Mouse (Mus musculus) limb, embryonic 14.5 days (tissue): ENCODE data around the gene Gatd1. TPM values are rescaled to one million over a fixed set of nuclear protein-coding genes. Genes with fewer than 3 reads are reported as not detected.

ENCODE experiments used
- ATAC-seq: fragments of 200-750 bp; cut with Nextera tagmentation; 2 replicates; pipeline ENCODE4 v1.8.0; 2017; ENCODE audit warnings: low read depth, moderate number of reproducible peaks, moderate TSS enrichment; ENCODE audit not compliant: low FRiP score
- DNase-seq: peaks from one replicate; pipeline ENCODE4 v3.0.0-alpha.2; 2015; ENCODE audit warnings: low spot score
- H3K27ac ChIP-seq: fragments of 300-500 bp; sonication (generic); replicated peaks from 2 replicates; pipeline ENCODE4 v1.5.1; 2014; ENCODE audit warnings: low read depth, mild to moderate bottlenecking, low read length, moderate library complexity, mixed read lengths
- H3K27me3 ChIP-seq: fragments of 300-500 bp; sonication (generic); 2 replicates; pipeline ENCODE4 v1.6.1; 2014; ENCODE audit warnings: low read length, mixed read lengths; ENCODE audit not compliant: control insufficient read depth, insufficient read depth
- H3K36me3 ChIP-seq: fragments of 300-500 bp; sonication (generic); 2 replicates; pipeline ENCODE4 v1.6.1; 2014; ENCODE audit warnings: mild to moderate bottlenecking, low read length, moderate library complexity, mixed read lengths; ENCODE audit not compliant: control insufficient read depth, insufficient read depth
- H3K4me1 ChIP-seq: fragments of 300-500 bp; sonication (generic); 2 replicates; pipeline ENCODE4 v1.6.1; 2014; ENCODE audit warnings: antibody characterized with exemption, low read length, mixed read lengths; ENCODE audit not compliant: control insufficient read depth, insufficient read depth
- H3K4me2 ChIP-seq: fragments of 300-500 bp; sonication (generic); replicated peaks from 2 replicates; pipeline ENCODE4 v1.6.1; 2014; ENCODE audit warnings: low read depth, mild to moderate bottlenecking, low read length, moderate library complexity; ENCODE audit not compliant: severe bottlenecking
- H3K4me3 ChIP-seq: fragments of 300-500 bp; sonication (generic); replicated peaks from 2 replicates; pipeline ENCODE4 v1.5.1; 2014; ENCODE audit warnings: low read length
- H3K9ac ChIP-seq: fragments of 300-500 bp; sonication (generic); 2 replicates; pipeline ENCODE4 v1.6.1; 2014; ENCODE audit warnings: mild to moderate bottlenecking, low read depth, low read length, moderate library complexity; ENCODE audit not compliant: severe bottlenecking
- H3K9me3 ChIP-seq: fragments of 300-500 bp; sonication (generic); 2 replicates; pipeline ENCODE4 v1.6.1; 2016; ENCODE audit warnings: low read length; ENCODE audit not compliant: control insufficient read depth
- POLR2A ChIP-seq: fragments of 200-500 bp; IDR thresholded peaks from 2 replicates; pipeline ENCODE4 v1.8.0; 2012; ENCODE audit warnings: inconsistent platforms, mild to moderate bottlenecking, moderate library complexity, borderline replicate concordance; ENCODE audit not compliant: insufficient read depth, insufficient read length; ENCODE audit errors: extremely low read depth
- WGBS: fragments of 180-500 bp; shearing (Covaris S2); extraction: QIAGEN DNeasy Blood & Tissue Kit; methylation state at CpG from one replicate; pipeline ENCODE4 v1.1.7; 2014; 5-methylcytosine and 5-hydroxymethylcytosine counted together
- polyA plus RNA-seq, 2 experiments: library from polyadenylated mRNA; depleted of rRNA in 1 of 2; stranded (reverse) in 1 of 2; unstranded in 1 of 2; fragments of >200 nt; fragmentation: Nextera tagmentation in 1 of 2; extraction: Ambion mirVana in 1 of 2; gene quantifications; 2 replicates each; pipeline versions ENCODE4 v1.2.1 to v1.2.3; 2012 to 2014

The Gatd1 gene
- polyA plus RNA-seq, 2 experiments, result 49.0 to 92.3 TPM

DNA sequence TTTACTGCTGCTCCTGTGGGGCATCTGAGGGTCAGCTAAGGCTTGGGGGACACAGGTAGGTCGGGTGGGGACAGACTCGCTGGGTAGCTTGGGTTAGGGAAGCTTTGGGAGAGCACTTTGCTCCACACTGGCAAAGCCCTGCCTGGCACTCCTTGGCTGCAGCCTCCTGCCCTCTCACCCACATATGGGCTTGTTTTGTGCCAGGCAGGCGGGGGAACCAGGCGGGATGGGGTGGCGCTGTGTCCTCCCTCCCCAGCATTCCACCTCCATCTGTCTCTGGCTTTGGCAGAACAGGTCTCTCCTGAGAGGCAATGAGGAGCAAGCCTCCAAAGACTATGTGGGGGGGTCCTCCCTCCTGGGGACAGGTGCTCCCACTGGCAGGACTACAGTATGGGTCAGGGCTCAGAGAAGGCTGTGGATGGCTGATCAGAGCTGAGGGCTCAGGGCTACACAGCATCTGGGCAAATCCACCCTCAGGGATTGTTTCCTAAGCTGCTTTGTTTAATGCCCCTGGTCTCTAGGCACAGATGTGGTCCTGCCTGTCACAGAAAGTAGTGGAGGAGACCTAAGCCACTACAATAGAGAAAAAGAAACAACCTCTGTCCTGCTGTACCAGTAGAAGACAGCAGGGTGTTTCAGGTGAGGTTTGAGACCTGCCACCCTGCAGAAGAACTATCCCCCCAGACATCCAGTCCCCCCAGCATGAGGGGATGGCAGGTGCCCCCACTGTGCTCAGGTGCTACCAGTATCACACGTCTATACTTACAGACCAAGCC is 19.0 kb upstream of the Gatd1 start:
- no peak overlapping the region for H3K9ac ChIP-seq
- H3K27me3 ChIP-seq, result no peaks in the 10 kb centered on the region
- 93% methylated on average over 6 of the region's 6 CpGs for WGBS
- no peak for TF ChIP-seq POLR2A
- ATAC-seq (no peak), DNase-seq (no peak)
- H3K27ac ChIP-seq, result no peak overlapping the region
- H3K36me3 ChIP-seq, result peaks cover 39% of the 10 kb centered on the region
- peaks cover 32% of the 10 kb centered on the region for H3K4me1 ChIP-seq
- no peak overlapping the region for H3K4me2 ChIP-seq
- no peaks in the 10 kb centered on the region for H3K9me3 ChIP-seq
- H3K4me3 ChIP-seq, result no peak overlapping the region

- Histone ChIP-seq H3K9me3 (no peaks in the 10 kb centered on the region), H3K4me2 (no peak overlapping the region), H3K27ac (no peak overlapping the region), H3K27me3 (no peaks in the 10 kb centered on the region), H3K36me3 (peaks cover 39% of the 10 kb centered on the region), H3K4me1 (peaks cover 32% of the 10 kb centered on the region), H3K9ac (no peak overlapping the region), H3K4me3 (no peak overlapping the region)
- no peak for DNase-seq
- 70% methylated on average over 8 of the region's 8 CpGs for WGBS
- ATAC-seq, result no peak
- no peak for TF ChIP-seq POLR2A
These were observed 18.3 kb upstream of the Gatd1 start for GRCm38 (mm10) chr7:141432186-141432611.

DNA sequence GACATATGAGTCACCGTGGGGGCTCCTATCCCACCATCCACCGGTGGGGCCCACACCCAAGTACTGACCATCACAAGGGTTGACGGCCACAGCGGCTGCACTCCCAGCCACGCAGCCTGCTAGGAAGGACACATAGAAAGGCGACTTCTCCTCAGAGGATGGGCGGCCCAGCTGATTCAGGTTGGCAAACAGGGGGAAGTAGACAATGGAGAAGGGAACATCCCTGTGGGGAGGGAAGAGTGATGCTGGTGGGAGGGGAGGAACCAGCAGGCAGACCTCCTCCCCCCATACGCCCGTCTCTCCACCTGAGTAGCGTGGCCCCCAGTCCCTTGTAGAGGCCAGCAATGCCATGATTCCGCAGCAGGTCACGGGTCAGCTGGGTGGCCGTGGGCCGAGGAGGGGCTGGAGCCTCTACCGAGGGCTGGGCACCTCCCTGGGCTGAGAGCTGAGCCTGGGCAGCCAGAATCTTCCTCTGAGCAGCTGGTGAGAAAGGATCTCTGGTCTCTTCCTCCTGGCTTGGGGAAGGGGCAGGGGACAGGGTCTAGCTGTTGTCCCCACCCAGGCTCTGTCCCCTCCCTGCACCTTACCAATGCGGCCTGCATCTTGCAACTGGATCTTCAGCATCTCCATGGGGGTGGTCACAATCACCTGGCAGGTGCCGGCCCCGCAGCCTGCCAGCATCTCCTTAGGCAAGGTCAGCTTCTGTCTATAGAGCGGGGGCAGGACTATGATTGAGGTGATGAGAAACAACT is 17.7 kb upstream of the Gatd1 start:
- DNase-seq (no peak), ATAC-seq (no peak)
- Histone ChIP-seq H3K27ac (no peak overlapping the region), H3K9me3 (no peaks in the 10 kb centered on the region), H3K27me3 (no peaks in the 10 kb centered on the region), H3K9ac (no peak overlapping the region), H3K4me2 (no peak overlapping the region), H3K36me3 (peaks cover 39% of the 10 kb centered on the region), H3K4me1 (peaks cover 28% of the 10 kb centered on the region), H3K4me3 (no peak overlapping the region)
- TF ChIP-seq POLR2A, result no peak
- 94% methylated on average over 14 of the region's 19 CpGs for WGBS

DNA sequence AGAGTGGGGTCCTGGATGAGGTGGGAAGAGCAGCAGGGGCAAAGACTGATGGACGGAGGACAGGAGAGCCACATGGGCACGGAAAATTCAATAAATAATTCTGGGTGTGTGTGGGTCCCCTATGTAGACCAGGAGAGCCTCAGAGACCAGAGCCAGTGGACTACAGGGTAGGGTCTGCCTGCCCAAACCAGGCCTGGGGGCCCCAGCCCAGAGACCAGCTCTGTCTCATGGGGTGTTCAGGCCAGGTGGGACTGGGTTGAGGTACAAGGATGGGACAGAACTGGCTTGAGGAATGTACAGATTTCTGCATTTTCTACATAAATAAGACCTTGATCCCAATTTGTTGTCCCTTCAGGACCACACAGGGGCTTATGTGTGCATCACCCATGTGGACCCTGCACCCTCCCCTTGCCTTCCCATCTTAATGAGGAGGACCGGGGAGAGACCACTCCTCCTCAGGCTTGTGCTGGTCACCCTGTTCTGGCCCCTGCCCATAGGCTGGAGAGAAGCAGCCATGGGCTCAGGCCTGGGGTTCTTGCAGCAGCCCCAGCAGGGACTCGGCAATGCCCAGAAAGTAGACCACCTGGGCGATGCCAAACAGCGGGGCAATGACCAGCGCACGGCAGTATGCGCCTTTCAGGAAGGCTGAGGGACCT is 16.8 kb upstream of the Gatd1 start:
- Histone ChIP-seq H3K4me3 (no peak overlapping the region), H3K4me2 (no peak overlapping the region), H3K36me3 (peaks cover 39% of the 10 kb centered on the region), H3K27ac (no peak overlapping the region), H3K9me3 (no peaks in the 10 kb centered on the region), H3K27me3 (no peaks in the 10 kb centered on the region), H3K4me1 (peaks cover 22% of the 10 kb centered on the region), H3K9ac (no peak overlapping the region)
- ATAC-seq, result no peak
- no peak for TF ChIP-seq POLR2A
- 92% methylated on average over 9 of the region's 9 CpGs for WGBS
- DNase-seq, result no peak

GRCm38 (mm10) chr7:141429840-141430584 is 16.1 kb upstream of the Gatd1 start:
- 61% methylated on average over 9 of the region's 9 CpGs for WGBS
- no peak for TF ChIP-seq POLR2A
- ATAC-seq (no peak), DNase-seq (no peak)
- peak overlapping the region; percentile 40; the same call in 1 of the 2 replicates for H3K9ac ChIP-seq
- no peak overlapping the region for H3K4me3 ChIP-seq
- no peaks in the 10 kb centered on the region for H3K27me3 ChIP-seq
- H3K4me1 ChIP-seq, result peaks cover 17% of the 10 kb centered on the region
- no peak overlapping the region for H3K27ac ChIP-seq
- H3K36me3 ChIP-seq, result peaks cover 39% of the 10 kb centered on the region
- H3K4me2 ChIP-seq, result peak overlapping the region; percentile 39
- H3K9me3 ChIP-seq, result no peaks in the 10 kb centered on the region
